8 mouse cellular contexts compared by ENCODE assay signal in the genomic region with DNA sequence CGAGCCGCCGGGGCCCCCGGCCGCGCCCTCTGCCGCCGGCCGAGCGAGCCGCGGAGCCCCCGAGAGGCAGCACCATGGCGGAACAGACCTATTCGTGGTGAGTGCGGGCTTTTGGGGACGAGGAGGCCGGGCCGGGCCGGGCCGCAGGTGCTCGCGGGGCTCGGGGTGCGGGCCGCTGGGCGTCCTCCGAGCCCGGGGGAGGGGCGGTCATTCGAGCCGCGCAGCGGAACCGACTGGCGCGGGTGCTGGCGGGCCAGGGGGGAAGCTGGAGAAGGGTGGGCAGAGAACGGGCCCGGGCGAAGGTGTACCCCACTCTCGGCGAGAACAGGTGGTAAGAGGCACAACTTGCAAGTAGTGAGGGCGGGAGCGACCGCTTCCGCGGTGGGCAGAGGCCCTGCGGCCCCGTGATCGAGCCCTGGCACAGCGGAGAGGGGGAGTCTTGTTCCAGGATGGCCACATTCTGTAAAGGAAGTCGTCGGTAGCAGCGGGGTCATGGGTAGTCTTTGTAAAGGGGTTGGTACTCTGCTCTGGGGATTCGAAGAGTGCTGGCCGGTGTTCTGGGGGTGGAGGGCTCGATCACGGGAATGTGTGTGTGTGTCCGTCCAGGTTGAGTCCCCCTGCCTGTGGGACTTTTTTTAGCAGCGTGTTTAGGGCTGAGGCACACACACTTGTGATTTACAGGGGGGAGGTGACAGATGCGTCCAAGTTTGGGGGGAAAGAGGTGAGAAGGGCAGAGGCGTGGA. TPM values are rescaled to one million over a fixed set of nuclear protein-coding genes. Genes with fewer than 3 reads are reported as not detected.
DNase-seq lines count a peak whose midpoint lies in the region; ATAC-seq and TF ChIP-seq lines count a peak whose summit lies in the region.

No protein-coding gene starts in this region.

- peaks cover 19% of the 10 kb centered on the region for H3K79me2 ChIP-seq in heart, adult 2 months (replicated peaks; ENCODE audit: control insufficient read depth, insufficient read depth, low read length)

- H3K36me3 ChIP-seq in embryonic facial prominence, embryonic 12.5 days, result no peaks in the 10 kb centered on the region
- peaks cover 17% of the 10 kb centered on the region for H3K36me3 ChIP-seq in heart, adult 2 months (ENCODE audit: control insufficient read depth, insufficient read depth, low read length)
- H3K36me3 ChIP-seq in kidney, adult 2 months (ENCODE audit: control insufficient read depth, insufficient read depth, low read length), result no peaks in the 10 kb centered on the region
- no peaks in the 10 kb centered on the region for H3K36me3 ChIP-seq in midbrain, embryonic 16.5 days (ENCODE audit: control insufficient read depth, insufficient read depth, low read length)

- H3K27ac ChIP-seq in embryonic facial prominence, embryonic 12.5 days, result peak overlapping the region; percentile 90
- peak overlapping the region; percentile 90 for H3K27ac ChIP-seq in heart, adult 2 months
- peak overlapping the region; percentile 2; the same call in 1 of the 2 replicates for H3K27ac ChIP-seq in kidney, adult 2 months (ENCODE audit: insufficient read depth, low read depth, low read length)
- peak overlapping the region; percentile 97 for H3K27ac ChIP-seq in midbrain, embryonic 16.5 days (ENCODE audit: low read length)

- peak overlapping the region; percentile 97 for H3K9ac ChIP-seq in embryonic facial prominence, embryonic 12.5 days
- peak overlapping the region; percentile 98 for H3K9ac ChIP-seq in heart, adult 2 months (ENCODE audit: low read depth, low read length)
- peak overlapping the region; percentile 99 for H3K9ac ChIP-seq in midbrain, embryonic 16.5 days (ENCODE audit: low read depth, low read length)

- no peak for TF ChIP-seq EP300 in heart, adult 2 months (IDR thresholded peaks at IDR 0.05; ENCODE audit: insufficient read depth, low read depth, low read length)

- DNase-seq in 416B (ENCODE audit: low read depth) (peak; percentile 64), liver (peak; percentile 64)
- peak; percentile 74 for DNase-seq in adrenal gland, postnatal 10 days
- DNase-seq in heart, adult 2 months, result peak; percentile 73 to 77
- DNase-seq in kidney, adult 2 months, result peak; percentile 51
- DNase-seq in spleen, postnatal 14 days (ENCODE audit: low spot score in 2 of 2), result peak; percentile 42 to 50

- H3K9me3 ChIP-seq in embryonic facial prominence, embryonic 12.5 days, result no peaks in the 10 kb centered on the region
- H3K9me3 ChIP-seq in midbrain, embryonic 16.5 days (replicated peaks; ENCODE audit: control insufficient read depth, low read length, poor library complexity, severe bottlenecking), result no peaks in the 10 kb centered on the region

- no peak; the same call in none of the 2 replicates for ATAC-seq in embryonic facial prominence, embryonic 12.5 days (ENCODE audit: insufficient number of reproducible peaks, insufficient read depth, low FRiP score, low TSS enrichment)
- ATAC-seq in midbrain, embryonic 16.5 days, result peak; percentile 55; the same call in 1 of the 2 replicates

- under 1% methylated on average over 62 of the region's 63 CpGs for WGBS in embryonic facial prominence, embryonic 12.5 days
- under 1% methylated on average over 63 of the region's 63 CpGs for WGBS in heart, adult 2 months
- WGBS in kidney, adult 2 months, result under 1% methylated on average over 63 of the region's 63 CpGs
- 0% methylated on average over 45 of the region's 63 CpGs for WGBS in midbrain, embryonic 16.5 days

- intact Hi-C loops in heart, adult 2 months (cut with DNase I), result loop anchor here (2.0 to 5.0 kb wide), 4 partner anchors 33 to 65 kb away; no protein-coding TSS in a partner anchor

- peak overlapping the region; percentile 97 for H3K4me3 ChIP-seq in embryonic facial prominence, embryonic 12.5 days
- H3K4me3 ChIP-seq in heart, adult 2 months, result peak overlapping the region; percentile 88
- peak overlapping the region; percentile 72 for H3K4me3 ChIP-seq in kidney, adult 2 months (ENCODE audit: insufficient read depth, low read depth, low read length)
- peak overlapping the region; percentile 100 for H3K4me3 ChIP-seq in midbrain, embryonic 16.5 days (ENCODE audit: low read depth, low read length)

- H3K4me2 ChIP-seq in embryonic facial prominence, embryonic 12.5 days (replicated peaks), result peak overlapping the region; percentile 94
- H3K4me2 ChIP-seq in midbrain, embryonic 16.5 days (ENCODE audit: low read length), result peak overlapping the region; percentile 89

- no peak for TF ChIP-seq POLR2A in heart, adult 2 months (IDR thresholded peaks at IDR 0.05; ENCODE audit: insufficient read depth, low read depth, low read length)
- no peak for TF ChIP-seq POLR2A in kidney, adult 2 months (IDR thresholded peaks at IDR 0.05; ENCODE audit: low read depth, low read length)

- H3K4me1 ChIP-seq in embryonic facial prominence, embryonic 12.5 days, result peaks cover 24% of the 10 kb centered on the region
- H3K4me1 ChIP-seq in heart, adult 2 months (ENCODE audit: control insufficient read depth, insufficient read depth, low read length), result peaks cover 14% of the 10 kb centered on the region
- H3K4me1 ChIP-seq in kidney, adult 2 months (ENCODE audit: control insufficient read depth, insufficient read depth, low read length), result peaks cover 19% of the 10 kb centered on the region
- H3K4me1 ChIP-seq in midbrain, embryonic 16.5 days (ENCODE audit: control insufficient read depth, insufficient read depth, low read length), result peaks cover 26% of the 10 kb centered on the region

- TF ChIP-seq CTCF in heart, adult 2 months (IDR thresholded peaks at IDR 0.05), result no peak
- 0 out of 2 replicates have a peak, but pooled peaks have one; percentile 12 for TF ChIP-seq CTCF in kidney, adult 2 months (conservative IDR thresholded peaks at IDR 0.05; ENCODE audit: insufficient read depth, insufficient read length, low read depth, low read length)

- no peaks in the 10 kb centered on the region for H3K27me3 ChIP-seq in embryonic facial prominence, embryonic 12.5 days
- H3K27me3 ChIP-seq in heart, adult 2 months (ENCODE audit: control insufficient read depth, insufficient read depth, low read length), result no peaks in the 10 kb centered on the region
- no peaks in the 10 kb centered on the region for H3K27me3 ChIP-seq in kidney, adult 2 months (replicated peaks; ENCODE audit: control insufficient read depth, insufficient read depth, low read length)
- H3K27me3 ChIP-seq in midbrain, embryonic 16.5 days (ENCODE audit: control insufficient read depth, insufficient read depth, low read depth, low read length), result no peaks in the 10 kb centered on the region

RNA-seq across cellular contexts. Expression of a gene that starts 0.8 kb away (rescaled TPM):
- total RNA-seq in adrenal gland, postnatal 10 days (2021), result 10 to 100 TPM; 54.7 to 63.1 TPM
- 19.9 and 32.7 TPM in 2 replicates for polyA plus RNA-seq in embryonic facial prominence, embryonic 12.5 days (2016; fragmentation: Nextera tagmentation; extraction: Ambion mirVana)
- total RNA-seq in heart, adult 2 months (2021), result 10 to 100 TPM; 32.0 to 32.2 TPM
- 40.8 and 47.9 TPM in 2 replicates for polyA plus RNA-seq in heart, adult 2 months (2012; rRNA removed)
- 51.5 and 57.0 TPM in 2 replicates for polyA plus RNA-seq in kidney, adult 2 months (2012; rRNA removed)
- 18.2 and 18.4 TPM in 2 replicates for polyA plus RNA-seq in midbrain, embryonic 16.5 days (2015; fragmentation: Nextera tagmentation; extraction: Ambion mirVana)

RNA-seq across cellular contexts. Expression of a gene that starts 40.8 kb away (rescaled TPM):
- 1 to 10 TPM; 1.7 to 3.3 TPM for total RNA-seq in adrenal gland, postnatal 10 days (2021)
- polyA plus RNA-seq in embryonic facial prominence, embryonic 12.5 days (2016; fragmentation: Nextera tagmentation; extraction: Ambion mirVana), result 0.05 TPM in 1 of 2 replicates, not detected in the other
- not detected for total RNA-seq in heart, adult 2 months (2021)
- not detected in 2 replicates for polyA plus RNA-seq in heart, adult 2 months (2012; rRNA removed)
- polyA plus RNA-seq in kidney, adult 2 months (2012; rRNA removed), result 24.2 and 29.5 TPM in 2 replicates
- 0.05 TPM in 1 of 2 replicates, not detected in the other for polyA plus RNA-seq in midbrain, embryonic 16.5 days (2015; fragmentation: Nextera tagmentation; extraction: Ambion mirVana)

Comparison
In these comparisons a context has a peak if more than half of its experiments do, and no peak if none do; other contexts are left out.
1. H3K27ac ChIP-seq: peak in every context shown above with its lines; median percentile 97 in midbrain, embryonic 16.5 days; 90 in embryonic facial prominence, embryonic 12.5 days; 90 in heart, adult 2 months; 2 in kidney, adult 2 months.
2. RNA of a gene that starts 40.8 kb away (polyA plus RNA-seq): 24.2 to 29.5 TPM in kidney, adult 2 months; 0.05 TPM in embryonic facial prominence, embryonic 12.5 days, 0.05 TPM in midbrain, embryonic 16.5 days and not detected in heart, adult 2 months; every median in the first group is over 10 times any median in the second.
3. Peak in every context shown above with its lines, with median percentiles within 50 percentile points of each other: DNase-seq, H3K4me3 ChIP-seq and H3K9ac ChIP-seq.